Mouse (Mus musculus): Measurements from ENCODE around the gene Nepro.

DNA sequence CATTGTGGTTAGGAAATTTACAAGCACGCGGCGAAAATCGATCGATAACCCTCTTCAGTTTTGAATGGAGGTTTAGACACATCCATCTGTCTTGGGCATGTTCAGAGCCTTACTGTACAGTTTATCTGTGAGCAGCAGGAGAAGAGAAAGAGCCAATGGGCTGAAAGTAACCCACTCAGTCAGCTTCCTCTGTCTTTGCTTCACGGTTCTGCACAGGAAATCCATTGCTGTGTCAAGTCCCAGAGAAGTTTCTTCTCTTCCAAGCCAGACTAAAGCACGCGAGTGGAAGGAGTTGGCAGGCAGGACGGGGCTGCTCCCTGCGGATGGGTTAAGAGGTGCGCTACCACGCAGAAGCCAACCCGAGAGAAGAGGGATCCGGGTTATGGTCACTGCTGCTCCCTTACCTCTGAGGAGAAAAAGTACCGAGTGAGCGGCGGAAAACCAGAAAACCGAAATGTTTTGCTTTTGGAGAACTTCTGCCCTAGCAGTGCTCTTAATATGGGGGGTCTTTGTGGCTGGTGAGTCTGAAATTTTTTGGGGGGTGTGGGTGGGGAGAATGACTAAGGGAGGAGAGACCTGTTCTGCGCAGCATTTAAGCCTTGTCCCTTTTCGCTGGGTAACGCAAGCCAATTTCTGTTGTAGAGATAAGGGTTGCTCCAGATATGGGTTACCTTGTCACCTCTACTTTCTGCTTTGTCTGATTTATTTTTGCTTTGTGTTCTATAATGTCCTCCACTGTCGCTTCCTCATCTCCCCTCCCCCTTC lies 41.6 kb downstream of the Nepro start, which contains the start of gene Cd200r1:
- TF ChIP-seq GATA1 (IDR thresholded peaks at IDR 0.05; ENCODE audit: borderline replicate concordance, low read length) (no peak; the same call in 2 of the 3 replicates), FLI1 (IDR thresholded peaks at IDR 0.05; ENCODE audit: low read length) (no peak)

Measured in megakaryocyte, embryonic 14.5 days (primary cell).